Mouse (Mus musculus) mature B cell (primary cell): ENCODE measurements at regions not wholly inside any gene's neighbourhood (a gene's known extent, or its start where the extent isn't known, plus 50 kb on each side); places are given as distances from the start of the nearest gene placed in this dataset.

Experiments
- in situ Hi-C: fragments of 300-500 bp; cut with MboI; formaldehyde crosslinking; loops from 2 replicates; pipeline ENCODE4 v1.14.3; 2019

DNA sequence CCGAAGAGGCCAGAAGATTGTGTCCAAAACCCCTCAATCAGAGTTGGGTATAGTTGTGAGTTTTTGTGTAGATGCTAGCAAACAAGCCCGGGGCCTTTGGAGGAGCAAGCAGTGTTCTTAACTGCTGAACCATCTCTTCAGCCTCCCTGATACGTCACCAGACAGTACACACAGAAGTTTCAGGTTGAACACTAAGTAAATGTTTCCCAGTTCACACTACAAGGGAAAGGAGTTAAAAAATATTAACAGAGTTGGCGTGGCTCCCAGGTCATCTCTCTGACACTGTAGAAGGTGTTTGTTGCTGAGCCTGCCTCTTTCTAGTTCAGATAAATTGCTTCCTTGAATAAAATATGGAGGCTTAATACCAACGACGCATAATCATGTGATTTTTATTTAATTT is 93.5 kb upstream of the Ednrb start:
- in situ Hi-C loops: no loop called here

DNA sequence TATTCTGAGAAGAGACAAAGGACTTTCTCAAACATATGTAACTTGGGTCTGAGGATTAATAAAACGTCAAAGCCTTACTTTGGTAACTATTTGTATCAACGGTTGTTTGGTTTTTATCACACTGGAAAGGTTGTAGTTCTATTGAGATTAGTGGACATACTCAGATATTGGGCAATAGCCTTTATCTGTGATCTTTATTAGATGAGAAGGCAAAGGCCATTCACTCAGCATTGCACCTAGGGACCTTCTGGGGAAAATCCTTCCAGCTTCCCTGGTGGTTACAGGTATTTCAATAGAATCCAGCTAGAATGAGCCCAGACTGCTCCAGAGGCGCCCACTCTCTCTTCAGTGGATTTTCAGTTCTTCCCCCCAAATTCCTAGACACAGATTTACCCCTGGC is 89.6 kb upstream of the Ednrb start:
- in situ Hi-C loops: no loop called here

DNA sequence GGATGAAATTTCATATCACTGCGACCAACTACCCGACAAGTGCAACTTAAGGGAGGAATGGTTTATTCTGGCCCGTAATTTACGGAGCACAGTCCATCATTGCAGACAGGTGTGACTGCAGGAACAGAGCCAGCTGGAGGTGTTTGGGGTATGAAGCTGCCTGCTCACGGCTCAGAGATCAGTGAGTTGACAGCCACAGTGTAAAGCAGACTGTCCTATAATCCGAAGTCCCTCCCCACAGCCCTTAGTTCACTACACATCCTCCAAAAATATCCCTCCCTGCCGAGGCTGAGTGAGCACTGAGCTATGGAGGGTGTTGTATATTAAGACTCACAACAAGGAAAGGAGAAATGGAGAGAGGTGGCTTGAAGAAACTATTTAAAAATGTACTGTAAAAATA is 88.0 kb upstream of the Ednrb start:
- in situ Hi-C loops: no loop called here

DNA sequence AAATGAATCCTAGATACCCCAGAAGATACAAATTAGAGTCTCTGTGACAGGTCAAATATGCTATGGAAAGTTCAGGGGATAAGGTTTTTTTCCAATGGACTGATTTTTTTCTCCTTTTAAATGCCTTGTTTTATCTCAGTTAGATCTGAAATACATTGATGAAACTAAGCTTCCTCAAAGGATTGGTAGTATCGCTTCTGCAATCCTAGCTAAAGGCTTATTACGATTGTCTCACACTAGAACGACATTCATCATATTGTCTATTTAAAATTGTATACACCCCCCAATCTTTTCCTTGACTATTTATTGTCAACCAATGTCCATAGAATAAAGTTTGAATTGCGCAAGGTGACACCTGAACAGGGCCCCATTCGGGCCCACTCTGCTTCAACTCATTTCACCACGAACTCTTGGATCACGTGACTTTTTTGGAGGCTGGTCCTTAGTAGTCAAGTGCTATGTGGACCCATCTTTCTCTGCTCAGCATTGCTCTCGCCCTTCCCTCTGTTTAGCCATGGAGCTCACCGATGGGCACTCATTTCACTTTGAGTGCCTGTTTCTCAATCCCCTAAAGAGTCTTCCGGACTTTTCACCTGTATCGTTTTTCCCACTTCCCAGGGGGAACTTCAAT is 85.6 kb upstream of the Ednrb start:
- in situ Hi-C loops: no loop called here

DNA sequence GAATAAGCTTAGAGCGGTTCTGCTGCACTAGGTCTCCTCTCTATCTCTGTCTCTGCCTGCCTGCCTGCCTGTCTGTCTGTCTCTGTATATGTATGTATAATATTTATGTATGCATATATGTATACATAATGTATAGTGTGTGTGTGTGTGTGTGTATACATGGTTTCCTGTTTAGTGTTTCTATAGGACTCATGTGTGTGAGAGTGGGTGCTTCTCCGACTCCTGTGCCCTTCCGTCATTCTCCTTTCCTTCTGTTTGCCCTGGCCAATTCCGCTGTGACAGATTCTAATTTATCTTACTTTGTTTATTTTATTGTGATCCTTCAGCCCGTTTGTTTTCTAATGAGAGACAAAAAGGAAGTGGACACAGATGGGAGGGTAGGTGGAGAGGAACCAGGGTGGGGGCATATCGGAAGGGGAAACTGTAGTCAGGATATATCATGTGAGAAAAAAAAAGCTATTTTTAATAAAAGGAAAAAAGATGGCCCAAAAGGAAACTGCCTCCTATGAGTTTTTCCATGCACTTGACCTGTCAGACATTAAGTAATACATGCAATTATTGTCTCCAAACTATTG is 85.0 kb upstream of the Ednrb start:
- in situ Hi-C loops: no loop called here

DNA sequence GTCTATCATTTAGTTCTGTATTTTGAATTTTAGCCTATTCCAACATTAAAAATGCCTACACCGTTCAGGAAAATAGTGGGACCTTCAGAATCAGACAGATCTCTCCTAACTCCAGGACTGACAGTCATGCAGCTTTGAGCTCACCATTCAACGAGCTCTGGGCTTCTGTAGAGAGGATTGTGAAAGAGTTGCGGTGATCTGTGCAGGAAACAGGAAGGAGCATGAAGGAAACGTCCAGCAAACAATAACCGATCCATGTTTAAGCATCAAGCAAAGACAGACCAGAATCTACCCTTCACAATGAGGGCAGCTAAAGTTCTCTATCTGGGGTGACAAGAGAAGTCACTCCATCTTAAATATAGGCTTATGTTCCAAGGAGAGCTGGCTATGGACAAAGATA is 76.0 kb upstream of the Ednrb start:
- in situ Hi-C loops: no loop called here

DNA sequence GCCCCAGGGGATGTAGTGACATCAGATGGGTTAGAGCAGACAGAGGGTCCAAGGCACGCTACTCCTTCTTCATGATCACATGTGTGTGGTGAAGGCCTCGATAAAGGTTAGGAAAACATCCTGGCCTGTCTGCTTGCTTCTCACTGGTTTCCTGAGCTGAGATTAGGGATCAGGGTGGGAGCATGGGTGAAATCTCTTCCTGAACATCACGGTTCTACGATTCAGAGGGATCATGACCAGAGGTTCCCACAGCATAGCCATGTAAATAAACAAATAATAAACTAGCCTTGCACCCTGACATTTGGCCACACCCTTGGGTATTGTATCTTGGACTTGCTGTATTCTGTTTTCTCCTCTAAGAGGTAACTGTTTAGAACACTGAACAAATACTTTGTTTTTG is 75.2 kb upstream of the Ednrb start:
- in situ Hi-C loops: no loop called here

DNA sequence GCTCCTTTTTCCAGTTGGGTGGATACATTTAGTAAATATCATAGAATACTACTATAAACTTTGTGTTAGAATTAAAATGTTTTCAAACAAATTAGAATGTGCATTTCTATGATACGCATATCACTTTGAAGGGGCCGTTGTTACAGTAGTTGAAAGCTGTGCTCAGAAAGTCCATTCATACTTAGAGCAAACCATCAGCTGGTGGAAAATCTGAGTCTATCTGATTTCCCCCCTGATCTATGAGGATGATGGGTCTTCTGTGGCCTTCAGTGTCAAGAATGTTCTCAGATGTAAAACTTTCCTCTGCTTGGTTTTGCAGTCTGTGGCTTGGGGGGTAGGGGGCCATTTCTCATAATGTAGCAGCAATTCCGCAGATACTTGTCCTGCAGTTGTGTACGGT is 69.3 kb upstream of the Ednrb start:
- in situ Hi-C loops: no loop called here

DNA sequence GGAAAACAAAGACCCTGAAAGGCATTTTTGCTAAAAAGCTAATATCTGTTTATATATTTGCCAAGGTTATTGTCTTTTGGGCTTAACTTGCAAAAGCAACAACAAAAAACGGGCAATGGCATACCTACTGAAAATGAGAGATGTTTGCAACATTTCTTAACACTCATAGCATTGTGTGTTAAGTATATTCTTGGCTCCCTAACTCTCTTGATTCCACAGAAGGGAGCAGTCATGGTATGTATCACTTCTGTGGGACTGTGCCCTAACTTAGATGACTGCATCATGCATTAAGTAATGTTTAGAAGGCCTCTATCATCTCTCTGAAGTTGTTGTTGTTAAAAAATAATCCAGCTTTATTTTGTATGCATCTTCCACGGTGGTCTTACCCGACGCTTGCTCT is 67.5 kb upstream of the Ednrb start:
- in situ Hi-C loops: no loop called here

DNA sequence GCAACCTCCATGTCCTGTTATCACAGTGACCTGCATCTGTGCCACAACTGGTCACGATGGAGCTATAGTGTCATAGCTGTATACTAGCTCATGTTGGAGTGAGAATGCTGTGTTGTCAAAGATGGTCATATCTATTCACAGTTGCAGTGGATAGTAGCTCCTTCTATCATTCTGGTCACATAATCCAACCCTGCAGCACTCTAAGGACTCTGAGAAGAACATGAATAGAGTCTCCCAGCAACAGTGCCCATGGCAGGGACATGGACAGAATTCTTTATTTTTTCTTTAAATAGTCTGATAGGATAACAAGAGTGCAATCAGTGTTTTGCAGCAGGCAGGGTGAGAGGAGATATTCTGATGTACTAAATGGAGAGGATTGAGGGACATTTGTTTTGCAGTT is 67.1 kb upstream of the Ednrb start:
- in situ Hi-C loops: no loop called here

DNA sequence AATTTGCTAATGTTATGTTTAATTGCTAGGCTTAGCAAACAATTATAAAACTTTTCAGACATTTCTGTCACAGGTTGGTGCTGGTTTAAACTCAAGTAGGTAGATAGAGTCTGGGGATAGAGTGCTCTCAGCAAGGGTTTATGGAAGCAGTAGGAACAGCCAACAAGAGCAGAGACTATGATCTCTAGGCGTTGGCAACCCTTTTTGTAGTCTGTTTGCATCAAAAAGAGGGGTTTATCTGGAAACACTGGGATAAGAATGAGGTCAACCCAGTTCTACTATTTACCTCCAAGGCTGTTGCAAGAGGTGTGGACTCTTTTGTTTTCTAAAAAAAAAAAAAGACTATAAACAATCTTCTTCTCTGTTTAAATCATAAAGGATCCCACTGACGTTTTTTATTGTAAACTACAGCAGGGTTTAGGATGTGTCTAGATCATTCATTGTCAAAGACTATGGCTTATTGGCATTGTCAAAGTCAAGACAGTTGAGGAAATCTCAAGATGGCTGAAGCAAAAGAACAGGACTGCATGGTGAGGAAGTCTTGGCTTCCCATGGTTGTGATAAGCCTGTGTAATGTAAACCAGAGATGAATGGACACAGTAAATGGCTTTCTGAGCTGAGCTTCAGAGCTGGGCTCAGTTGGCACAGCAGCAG is 62.3 kb upstream of the Ednrb start:
- in situ Hi-C loops: no loop called here

DNA sequence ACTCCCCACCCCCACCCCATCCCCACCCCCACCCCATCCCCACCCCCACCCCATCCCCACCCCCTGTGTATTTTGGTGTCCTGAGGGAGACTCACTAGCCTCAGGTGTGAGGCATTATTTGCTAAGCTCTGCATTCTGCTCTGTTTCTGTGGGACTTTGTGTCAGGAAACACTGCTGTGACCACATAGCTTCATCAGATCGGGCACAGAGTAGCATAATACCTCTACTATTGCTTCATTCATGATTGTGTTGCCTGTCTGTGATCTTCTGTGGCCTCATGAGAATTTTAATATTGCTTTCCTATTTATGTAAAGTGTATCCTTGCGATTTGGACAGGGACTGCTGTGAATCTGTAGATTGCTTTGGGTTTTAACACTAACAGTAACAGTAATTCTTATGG is 56.6 kb upstream of the Ednrb start:
- in situ Hi-C loops: no loop called here

DNA sequence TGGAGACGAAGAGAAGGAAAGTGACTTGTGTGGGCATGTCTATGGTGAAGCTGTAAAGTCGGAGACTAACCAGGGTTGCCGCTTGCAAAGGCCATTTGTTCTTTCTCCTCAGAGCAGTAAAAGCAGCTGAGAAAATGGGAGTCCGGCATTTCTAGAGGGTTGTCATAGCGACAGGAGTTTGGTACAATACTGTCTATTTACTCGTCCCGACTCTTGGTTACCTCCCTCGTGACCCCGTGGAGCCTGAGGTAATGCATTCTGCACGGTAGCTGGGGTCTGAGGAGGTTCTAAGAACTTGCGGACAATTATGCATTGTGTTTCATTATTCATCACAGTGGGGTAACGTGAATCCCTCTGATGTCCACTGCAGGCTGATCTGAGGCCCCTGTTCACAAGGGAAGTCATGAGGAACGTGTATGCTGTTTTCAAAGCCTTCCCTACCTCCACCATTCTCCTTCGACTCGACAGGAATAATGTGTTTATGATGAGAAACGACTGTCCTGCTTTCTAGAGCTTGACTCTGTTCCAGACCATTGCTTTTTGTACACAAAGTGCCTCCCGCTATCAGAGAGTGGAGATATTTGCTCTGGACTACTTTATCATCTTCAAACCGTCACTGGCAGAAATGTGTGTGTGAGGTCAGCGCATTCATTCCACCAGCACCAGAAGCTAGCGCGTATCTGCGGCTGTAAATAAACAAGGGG is 55.1 kb upstream of the Ednrb start:
- in situ Hi-C loops: no loop called here

DNA sequence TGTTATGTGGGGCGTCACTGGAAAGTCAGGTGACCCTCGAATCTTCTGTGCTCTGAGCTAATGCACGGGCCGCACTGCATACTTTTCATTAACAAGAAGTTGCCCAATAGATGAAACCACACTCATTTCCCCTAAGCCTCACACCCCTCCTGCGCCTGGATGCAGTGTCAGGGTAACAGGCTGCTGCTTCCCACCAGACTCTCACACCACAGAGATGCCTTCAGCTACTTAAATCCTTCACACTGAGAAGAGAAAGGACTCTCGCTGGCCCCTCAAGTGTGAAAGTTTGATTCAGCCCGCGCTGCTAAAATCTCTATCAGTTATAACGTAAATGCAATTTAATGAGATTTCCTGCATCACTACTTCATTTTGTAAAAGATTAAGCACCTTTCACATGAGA is 54.5 kb upstream of the Ednrb start:
- in situ Hi-C loops: no loop called here

DNA sequence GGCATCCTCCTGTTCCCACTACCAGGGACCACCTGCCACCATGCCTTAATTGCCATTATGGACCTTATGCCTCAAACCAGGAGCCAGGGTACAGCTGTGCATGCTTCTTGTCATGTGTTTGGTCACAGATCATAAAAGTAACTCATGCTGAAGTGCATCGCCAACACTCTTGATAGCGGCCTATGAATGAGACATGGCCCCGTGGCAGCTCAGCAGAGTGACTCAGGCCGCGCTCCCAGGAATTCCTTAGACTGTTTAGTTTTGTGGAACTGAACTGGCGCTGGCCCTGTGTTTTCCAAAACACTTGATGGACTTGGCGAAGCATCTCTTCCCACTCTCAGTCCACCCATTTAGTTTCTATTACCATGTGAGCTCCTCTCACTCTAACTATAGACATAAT is 51.1 kb upstream of the Ednrb start:
- in situ Hi-C loops: no loop called here
